Mouse (Mus musculus) neural tube, embryonic 14.5 days (tissue): ENCODE data around the gene Ptpn6. TPM values are rescaled to one million over a fixed set of nuclear protein-coding genes. Genes with fewer than 3 reads are reported as not detected.
A peak's percentile ranks its signal among the peaks of the same experiment; 100 is the strongest.

Experiments
- ATAC-seq: fragments of 200-750 bp; cut with Nextera tagmentation; 2 replicates; pipeline ENCODE4 v1.8.0; 2017; ENCODE audit warnings: low read depth, mild to moderate bottlenecking, moderate TSS enrichment, moderate library complexity
- H3K27ac ChIP-seq: fragments of 300-500 bp; sonication (generic); 2 replicates; pipeline ENCODE4 v1.5.1; 2014; ENCODE audit warnings: low read depth, mild to moderate bottlenecking, control low read depth, low read length, moderate library complexity, mixed read lengths
- H3K27me3 ChIP-seq: fragments of 300-500 bp; sonication (generic); 2 replicates; pipeline ENCODE4 v1.6.1; 2014; ENCODE audit warnings: low read length; ENCODE audit not compliant: control insufficient read depth, insufficient read depth
- H3K36me3 ChIP-seq: fragments of 300-500 bp; sonication (generic); 2 replicates; pipeline ENCODE4 v1.6.1; 2014; ENCODE audit warnings: low read length, mixed read lengths; ENCODE audit not compliant: control insufficient read depth, insufficient read depth
- H3K4me1 ChIP-seq: fragments of 300-500 bp; sonication (generic); 2 replicates; pipeline ENCODE4 v1.6.1; 2014; ENCODE audit warnings: low read length; ENCODE audit not compliant: control insufficient read depth, insufficient read depth
- H3K4me2 ChIP-seq: fragments of 300-500 bp; sonication (generic); 2 replicates; pipeline ENCODE4 v1.6.1; 2014; ENCODE audit warnings: mild to moderate bottlenecking, low read depth, low read length, control low read depth
- H3K4me3 ChIP-seq: fragments of 300-500 bp; sonication (generic); 2 replicates; pipeline ENCODE4 v1.5.1; 2014; ENCODE audit warnings: low read depth, low read length, control low read depth, mixed read lengths
- H3K9ac ChIP-seq: fragments of 300-500 bp; sonication (generic); replicated peaks from 2 replicates; pipeline ENCODE4 v1.6.1; 2014; ENCODE audit warnings: low read depth, mild to moderate bottlenecking, control low read depth, low read length, mixed read lengths
- H3K9me3 ChIP-seq: fragments of 300-500 bp; sonication (generic); 2 replicates; pipeline ENCODE4 v1.6.1; 2016; ENCODE audit warnings: low read length; ENCODE audit not compliant: control insufficient read depth
- WGBS: fragments of 180-500 bp; shearing (Covaris S2); extraction: QIAGEN DNeasy Blood & Tissue Kit; methylation state at CpG from one replicate; pipeline ENCODE4 v1.1.7; 2014; 5-methylcytosine and 5-hydroxymethylcytosine counted together
- polyA plus RNA-seq: library from polyadenylated mRNA; unstranded; fragments of >200 nt; fragmentation: Nextera tagmentation; extraction: Ambion mirVana; gene quantifications from 2 replicates; pipeline ENCODE4 v1.2.1, GENCODE M21; 2014

Ptpn6 gene
- polyA plus RNA-seq, 1 experiment from 2014 or later = 2.6 TPM

DNA sequence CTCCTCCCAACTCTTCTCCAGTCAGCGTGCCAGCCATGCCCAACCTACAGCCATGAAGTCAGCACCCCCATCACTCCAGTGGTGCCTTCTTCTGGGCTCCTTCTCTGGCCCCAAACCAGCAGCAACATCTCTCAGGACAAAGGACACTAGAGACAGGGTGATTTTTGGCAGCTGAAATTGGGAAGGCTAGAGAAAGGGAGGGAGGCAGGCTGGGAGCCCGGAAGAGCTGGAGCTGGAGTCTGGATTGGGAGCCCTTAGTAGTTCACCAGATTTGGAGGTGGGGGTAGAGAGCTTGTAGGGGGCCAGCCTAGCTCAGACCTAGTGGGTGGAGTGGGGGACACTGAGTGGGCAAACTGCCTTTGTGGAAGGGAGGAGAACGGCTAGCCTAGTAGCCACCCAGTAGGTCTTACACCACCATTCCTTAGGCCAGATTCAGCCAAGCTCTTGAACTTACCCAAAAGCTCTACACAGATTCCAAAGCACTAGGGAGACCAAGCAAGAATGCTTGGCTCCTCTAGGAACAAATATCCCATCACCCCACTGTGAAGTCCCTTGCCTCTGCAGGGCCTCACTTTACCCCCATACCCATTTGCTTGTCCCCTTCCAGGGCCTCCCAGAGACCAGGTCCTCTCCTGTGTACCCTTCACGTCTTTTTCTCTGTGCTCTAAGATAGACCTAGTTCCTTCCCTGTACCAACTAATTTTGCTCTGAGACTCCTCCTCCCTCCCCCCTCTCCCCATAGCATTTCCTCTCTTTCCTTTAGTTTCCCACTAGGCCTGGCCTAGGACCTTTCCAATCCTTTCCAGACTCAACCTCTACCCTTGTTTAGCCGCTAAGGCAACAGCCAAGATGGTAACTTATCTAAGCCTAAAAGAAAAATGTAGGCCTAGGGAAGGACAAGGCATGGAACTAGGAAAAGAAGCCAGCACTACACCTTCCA, 19.7 kb upstream of the Ptpn6 start:
- Histone ChIP-seq H3K27me3 (no peaks in the 10 kb centered on the region), H3K9me3 (no peaks in the 10 kb centered on the region), H3K4me1 (peaks cover 44% of the 10 kb centered on the region; the same call in 1 of the 2 replicates), H3K36me3 (no peaks in the 10 kb centered on the region), H3K9ac (no peak overlapping the region), H3K27ac (peak overlapping the region; percentile 96), H3K4me2 (peak overlapping the region; percentile 63), H3K4me3 (peak overlapping the region; percentile 74; the same call in 1 of the 2 replicates)
- peak; percentile 18 for ATAC-seq
- 28% methylated on average over 5 of the region's 5 CpGs for WGBS

DNA sequence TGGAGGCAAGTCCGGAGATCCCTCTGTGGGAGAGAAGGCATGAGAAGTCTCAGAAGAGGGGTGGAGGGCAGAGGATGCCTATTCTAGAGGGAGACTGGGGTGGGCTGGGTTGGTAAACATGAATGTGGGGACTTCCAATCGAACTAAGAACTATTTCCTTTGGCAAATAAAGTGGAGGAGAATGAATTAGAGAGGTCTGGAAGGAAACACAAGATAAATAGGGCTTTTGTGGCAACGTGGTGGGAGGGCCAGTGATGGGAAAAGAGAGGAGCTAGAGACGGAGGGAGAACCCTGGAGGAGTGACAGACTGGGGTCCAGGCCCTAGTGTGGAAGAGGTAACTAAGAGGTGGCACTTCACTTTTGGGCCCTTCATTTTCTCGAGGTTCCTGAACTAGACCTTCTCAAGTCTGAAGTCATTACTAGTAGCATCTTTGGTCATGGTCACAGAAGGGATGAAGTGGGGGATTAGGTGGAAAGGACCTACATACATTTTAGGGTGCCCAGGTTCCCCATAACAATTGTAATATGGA, 18.9 kb upstream of the Ptpn6 start:
- H3K4me3 ChIP-seq = peak overlapping the region; percentile 74
- 4% methylated on average over 5 of the region's 5 CpGs for WGBS
- peaks cover 44% of the 10 kb centered on the region; the same call in 1 of the 2 replicates for H3K4me1 ChIP-seq
- ATAC-seq = no peak
- H3K36me3 ChIP-seq = no peaks in the 10 kb centered on the region
- H3K27ac ChIP-seq = peak overlapping the region; percentile 96
- H3K27me3 ChIP-seq = no peaks in the 10 kb centered on the region
- no peaks in the 10 kb centered on the region for H3K9me3 ChIP-seq
- peak overlapping the region; percentile 97 for H3K9ac ChIP-seq
- H3K4me2 ChIP-seq = peak overlapping the region; percentile 63

DNA sequence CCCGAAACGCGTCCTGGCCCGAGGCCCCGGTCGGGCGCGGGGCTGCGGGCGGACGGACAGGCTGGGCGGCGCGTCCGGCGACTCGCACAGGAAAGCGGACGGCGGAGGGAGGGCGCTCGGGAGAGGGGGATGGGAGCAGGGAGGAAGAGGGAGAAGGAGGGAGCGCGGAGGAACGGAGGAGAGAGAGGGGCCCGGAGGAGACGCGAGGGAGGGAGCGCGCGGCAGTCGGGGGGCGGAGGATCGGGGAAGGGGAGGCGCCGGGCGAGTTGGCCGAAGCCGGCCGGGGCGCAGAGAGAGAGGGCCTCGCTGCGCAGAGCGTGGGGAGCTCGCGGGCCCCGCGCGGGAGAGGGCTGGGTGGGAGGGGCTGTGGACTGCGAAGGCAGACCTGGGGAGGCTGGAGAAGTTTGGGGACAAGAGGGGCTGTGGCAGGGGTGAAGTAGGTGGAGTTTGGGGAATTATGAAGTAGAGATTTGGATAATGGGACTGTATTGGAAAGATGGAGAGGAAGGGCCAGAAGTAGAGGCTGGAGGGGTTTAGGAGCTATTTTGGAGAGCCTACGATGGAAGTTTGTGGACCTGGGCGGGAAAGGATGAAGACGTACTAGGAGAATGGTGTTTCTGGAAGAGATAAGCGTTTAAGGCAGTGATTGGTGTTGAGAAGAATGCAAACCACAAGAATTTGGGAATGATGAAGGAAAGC, 18.3 kb upstream of the Ptpn6 start:
- Histone ChIP-seq H3K27me3 (no peaks in the 10 kb centered on the region), H3K36me3 (no peaks in the 10 kb centered on the region), H3K27ac (peak overlapping the region; percentile 96), H3K4me2 (peak overlapping the region; percentile 63), H3K4me1 (peaks cover 44% of the 10 kb centered on the region; the same call in 1 of the 2 replicates), H3K9ac (peak overlapping the region; percentile 97), H3K9me3 (no peaks in the 10 kb centered on the region), H3K4me3 (peak overlapping the region; percentile 74)
- ATAC-seq = peak; percentile 81
- under 1% methylated on average over 53 of the region's 54 CpGs for WGBS

DNA sequence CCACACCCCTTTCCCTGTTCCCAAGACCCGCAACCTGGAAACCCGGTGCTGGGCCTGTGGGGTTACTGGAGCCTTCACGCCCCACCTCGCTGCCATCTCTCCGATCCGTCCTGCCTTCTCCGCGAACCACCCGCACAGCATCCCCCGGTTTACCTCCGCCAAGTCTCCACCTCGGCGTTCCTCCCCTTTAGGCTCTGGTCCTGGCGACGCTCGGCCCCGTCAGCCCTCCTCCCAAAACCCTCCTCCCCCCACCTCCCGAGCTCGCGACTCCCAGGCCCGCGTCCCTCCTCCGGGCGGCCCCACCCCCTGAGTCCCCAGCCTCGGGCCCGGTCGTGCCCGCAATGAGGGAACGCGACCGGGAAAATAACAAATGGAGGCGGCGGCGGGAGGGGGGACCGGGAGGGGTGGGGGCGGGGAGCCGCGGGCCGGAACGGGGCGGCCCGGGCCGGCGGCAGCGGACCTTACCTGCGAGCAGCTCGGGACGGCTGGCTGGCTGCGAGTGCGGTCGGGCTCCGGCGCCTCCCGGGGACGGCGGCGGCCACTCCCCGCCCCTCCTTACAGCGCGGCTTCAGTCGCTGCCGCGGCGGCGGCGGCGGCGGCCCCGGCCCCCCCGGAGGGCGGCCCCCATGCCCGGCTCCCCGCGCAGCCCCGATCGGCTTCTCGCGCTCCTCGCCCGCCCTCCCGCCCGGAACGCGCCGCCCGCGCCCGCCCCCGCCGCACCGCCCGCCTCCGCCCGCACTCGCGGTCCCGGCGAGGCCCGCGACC, 17.5 kb upstream of the Ptpn6 start, which contains the start of the genes Gm45234 and Atn1:
TSS of gene Gm45234 (minus strand) at position 191 of the 765 bp plus-strand sequence.
TSS of gene Atn1 (minus strand) at position 694 of the 765 bp plus-strand sequence.
- ATAC-seq = peak; percentile 57
- H3K9me3 ChIP-seq = no peaks in the 10 kb centered on the region
- H3K4me1 ChIP-seq = peaks cover 44% of the 10 kb centered on the region; the same call in 1 of the 2 replicates
- peak within 1 kb of the TSS; percentile 97 for H3K9ac ChIP-seq
- no peaks in the 10 kb centered on the region for H3K27me3 ChIP-seq
- peak within 1 kb of the TSS; percentile 96 for H3K27ac ChIP-seq
- H3K4me3 ChIP-seq = peak within 1 kb of the TSS; percentile 74
- WGBS = 1% methylated on average over 59 of the region's 100 CpGs
- H3K36me3 ChIP-seq = no peaks in the 10 kb centered on the region
- peak within 1 kb of the TSS; percentile 63 for H3K4me2 ChIP-seq

DNA sequence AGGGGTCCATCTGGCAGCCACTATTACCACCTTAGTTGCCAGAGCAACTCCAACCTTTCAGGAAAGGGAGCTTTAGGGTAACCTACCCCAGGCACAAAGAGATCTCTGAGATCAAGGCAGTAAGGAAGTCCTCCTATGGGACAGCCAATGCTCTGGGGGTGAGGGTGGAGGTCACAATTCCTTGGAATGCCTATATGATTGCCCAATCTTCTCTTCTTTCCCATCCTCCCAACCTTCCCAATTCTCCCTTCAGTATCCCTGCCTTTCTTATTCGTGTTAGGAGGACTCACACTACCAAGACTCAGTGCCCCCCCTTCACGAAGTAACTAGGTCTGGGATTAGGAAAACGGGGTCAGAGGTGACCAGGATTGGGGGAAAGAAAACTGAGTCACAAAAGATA, 16.8 kb upstream of the Ptpn6 start:
- peak overlapping the region; percentile 63 for H3K4me2 ChIP-seq
- H3K9ac ChIP-seq = peak overlapping the region; percentile 97
- H3K27ac ChIP-seq = peak overlapping the region; percentile 96
- no peak for ATAC-seq
- WGBS = 3% methylated on average over 3 of the region's 3 CpGs
- no peaks in the 10 kb centered on the region for H3K27me3 ChIP-seq
- H3K9me3 ChIP-seq = no peaks in the 10 kb centered on the region
- peak overlapping the region; percentile 74 for H3K4me3 ChIP-seq
- no peaks in the 10 kb centered on the region for H3K36me3 ChIP-seq
- peaks cover 44% of the 10 kb centered on the region; the same call in 1 of the 2 replicates for H3K4me1 ChIP-seq

DNA sequence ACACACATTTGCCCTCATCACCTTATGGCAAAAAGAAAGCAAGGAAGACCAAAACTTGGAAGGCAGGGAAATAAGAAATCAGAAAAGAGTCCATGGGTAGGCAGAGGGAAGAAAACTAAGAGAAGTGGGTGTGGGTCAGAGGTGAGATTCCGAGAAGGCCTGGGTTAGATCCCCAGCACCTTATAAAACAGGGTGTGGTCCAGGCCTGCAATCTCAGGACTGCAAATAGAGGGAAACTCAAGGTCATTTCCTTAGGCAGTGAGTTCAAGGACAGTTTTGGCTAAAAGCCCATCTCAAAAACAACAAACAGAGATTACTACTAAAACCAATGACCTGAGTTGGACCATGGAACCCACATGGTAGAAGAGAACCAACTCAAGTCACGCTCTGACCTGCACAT, 15.3 kb upstream of the Ptpn6 start:
- whole genome bisulfite sequencing = 96% methylated on average over 2 of the region's 2 CpGs

DNA sequence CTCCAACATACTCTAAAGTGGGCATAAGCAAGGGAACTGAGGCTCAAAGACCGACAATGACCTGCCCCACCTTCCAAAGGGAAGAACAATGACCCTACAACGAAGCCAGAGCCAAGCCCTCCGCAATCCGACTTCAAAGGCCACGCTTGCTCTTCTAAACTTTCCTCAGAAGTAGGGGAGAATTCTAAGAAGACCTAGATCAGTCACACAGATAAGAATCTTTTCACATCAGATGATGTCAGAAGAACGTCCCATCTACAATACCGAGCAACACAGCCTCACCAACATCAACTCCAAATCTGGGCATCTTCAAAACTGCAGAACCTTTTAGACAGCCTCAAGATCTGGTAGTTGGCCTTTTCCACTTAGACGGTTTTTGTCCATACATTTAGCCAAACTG, 11.9 kb upstream of the Ptpn6 start:
- H3K9me3 ChIP-seq = no peaks in the 10 kb centered on the region
- WGBS = 90% methylated on average over 8 of the region's 8 CpGs
- H3K27me3 ChIP-seq = no peaks in the 10 kb centered on the region
- H3K27ac ChIP-seq = no peak overlapping the region
- H3K36me3 ChIP-seq = peaks cover 26% of the 10 kb centered on the region; the same call in 1 of the 2 replicates
- H3K4me2 ChIP-seq = no peak overlapping the region
- H3K4me3 ChIP-seq = no peak overlapping the region
- ATAC-seq = no peak
- H3K9ac ChIP-seq = no peak overlapping the region
- peaks cover 29% of the 10 kb centered on the region for H3K4me1 ChIP-seq

More for the DNA sequence above, 15.3 kb upstream of the Ptpn6 start:
- H3K9ac ChIP-seq = no peak overlapping the region
- peaks cover 5% of the 10 kb centered on the region; the same call in 1 of the 2 replicates for H3K36me3 ChIP-seq
- peaks cover 42% of the 10 kb centered on the region; the same call in 1 of the 2 replicates for H3K4me1 ChIP-seq
- no peak overlapping the region for H3K4me3 ChIP-seq
- no peaks in the 10 kb centered on the region for H3K9me3 ChIP-seq
- peak overlapping the region; percentile 63 for H3K4me2 ChIP-seq
- no peaks in the 10 kb centered on the region for H3K27me3 ChIP-seq
- no peak overlapping the region for H3K27ac ChIP-seq
- ATAC-seq = no peak
